Mouse (Mus musculus): ENCODE data around the gene Arl10. TPM values are rescaled to one million over a fixed set of nuclear protein-coding genes. Genes with fewer than 3 reads are reported as not detected.
"Not testable (repeated sequence)": the region's sequence is repeated elsewhere in the genome, so short reads cannot be mapped to it uniquely, and the experiment has no call there.

Arl10 gene
- polyA plus RNA-seq, 1 experiment from 2014 or later: 18.8 TPM

- H3K27ac ChIP-seq (replicated peaks; ENCODE audit: low read depth, low read length); H3K36me3 ChIP-seq (ENCODE audit: control insufficient read depth, insufficient read depth, low read length); H3K9ac ChIP-seq (ENCODE audit: low read depth, low read length); ATAC-seq (ENCODE audit: low read depth); H3K27me3 ChIP-seq (replicated peaks; ENCODE audit: control insufficient read depth, insufficient read depth, low read length); H3K9me3 ChIP-seq (ENCODE audit: control insufficient read depth, low read length); H3K4me3 ChIP-seq (ENCODE audit: low read depth, low read length); DNase-seq (ENCODE audit: low spot score); H3K4me2 ChIP-seq (ENCODE audit: low read depth, low read length); H3K4me1 ChIP-seq (ENCODE audit: control insufficient read depth, insufficient read depth, low read length): not testable (repeated sequence)
- 82% methylated on average over 8 of the region's 8 CpGs for WGBS
Measured at GRCm38 (mm10) chr13:54613141-54613540, 38.3 kb downstream of the Arl10 start.

- H3K4me3 ChIP-seq (ENCODE audit: low read depth, low read length): no peak overlapping the region
- WGBS: 75% methylated on average over 8 of the region's 8 CpGs
- no peak overlapping the region for H3K4me2 ChIP-seq (ENCODE audit: low read depth, low read length)
- H3K27me3 ChIP-seq (replicated peaks; ENCODE audit: control insufficient read depth, insufficient read depth, low read length): no peaks in the 10 kb centered on the region
- H3K9me3 ChIP-seq (ENCODE audit: control insufficient read depth, low read length): no peaks in the 10 kb centered on the region
- ATAC-seq (ENCODE audit: low read depth): no peak
- H3K4me1 ChIP-seq (ENCODE audit: control insufficient read depth, insufficient read depth, low read length): no peaks in the 10 kb centered on the region
- DNase-seq (ENCODE audit: low spot score): no peak
- no peaks in the 10 kb centered on the region for H3K36me3 ChIP-seq (ENCODE audit: control insufficient read depth, insufficient read depth, low read length)
- H3K9ac ChIP-seq (ENCODE audit: low read depth, low read length): no peak overlapping the region
- no peak overlapping the region for H3K27ac ChIP-seq (replicated peaks; ENCODE audit: low read depth, low read length)
Measured at GRCm38 (mm10) chr13:54616307-54616706, 41.5 kb downstream of the Arl10 start.

- ATAC-seq (ENCODE audit: low read depth): no peak
- H3K36me3 ChIP-seq (ENCODE audit: control insufficient read depth, insufficient read depth, low read length): no peaks in the 10 kb centered on the region
- no peak overlapping the region for H3K4me2 ChIP-seq (ENCODE audit: low read depth, low read length)
- H3K4me1 ChIP-seq (ENCODE audit: control insufficient read depth, insufficient read depth, low read length): no peaks in the 10 kb centered on the region
- no peak for DNase-seq (ENCODE audit: low spot score)
- H3K4me3 ChIP-seq (ENCODE audit: low read depth, low read length): no peak overlapping the region
- H3K27me3 ChIP-seq (replicated peaks; ENCODE audit: control insufficient read depth, insufficient read depth, low read length): no peaks in the 10 kb centered on the region
- no peak overlapping the region for H3K27ac ChIP-seq (replicated peaks; ENCODE audit: low read depth, low read length)
- 63% methylated on average over 6 of the region's 6 CpGs for WGBS
- H3K9me3 ChIP-seq (ENCODE audit: control insufficient read depth, low read length): no peaks in the 10 kb centered on the region
- H3K9ac ChIP-seq (ENCODE audit: low read depth, low read length): no peak overlapping the region
Measured at GRCm38 (mm10) chr13:54616998-54617397, 42.2 kb downstream of the Arl10 start.

- H3K4me3 ChIP-seq (ENCODE audit: low read depth, low read length): peak within 1 kb of the TSS; percentile 94
- peak; percentile 98 for DNase-seq (ENCODE audit: low spot score)
- no peaks in the 10 kb centered on the region for H3K36me3 ChIP-seq (ENCODE audit: control insufficient read depth, insufficient read depth, low read length)
- H3K9me3 ChIP-seq (ENCODE audit: control insufficient read depth, low read length): no peaks in the 10 kb centered on the region
- WGBS: 12% methylated on average over 42 of the region's 44 CpGs
- H3K27ac ChIP-seq (replicated peaks; ENCODE audit: low read depth, low read length): peak within 1 kb of the TSS; percentile 91
- H3K9ac ChIP-seq (ENCODE audit: low read depth, low read length): peak within 1 kb of the TSS; percentile 97
- peak within 1 kb of the TSS; percentile 86 for H3K4me2 ChIP-seq (ENCODE audit: low read depth, low read length)
- ATAC-seq (ENCODE audit: low read depth): peak; percentile 98
- H3K4me1 ChIP-seq (ENCODE audit: control insufficient read depth, insufficient read depth, low read length): peaks cover 8% of the 10 kb centered on the region
- H3K27me3 ChIP-seq (replicated peaks; ENCODE audit: control insufficient read depth, insufficient read depth, low read length): no peaks in the 10 kb centered on the region
Measured at GRCm38 (mm10) chr13:54621155-54621932, 46.5 kb downstream of the Arl10 start, which contains the start of gene Faf2. Gene Faf2 (plus strand): TSS chr13:54621784.

GRCm38 (mm10) chr13:54621960-54622521, 47.2 kb downstream of the Arl10 start:
- H3K9ac ChIP-seq (ENCODE audit: low read depth, low read length): peak overlapping the region; percentile 97
- no peaks in the 10 kb centered on the region for H3K27me3 ChIP-seq (replicated peaks; ENCODE audit: control insufficient read depth, insufficient read depth, low read length)
- no peaks in the 10 kb centered on the region for H3K36me3 ChIP-seq (ENCODE audit: control insufficient read depth, insufficient read depth, low read length)
- 2% methylated on average over 26 of the region's 27 CpGs for WGBS
- DNase-seq (ENCODE audit: low spot score) (peak; percentile 13), ATAC-seq (ENCODE audit: low read depth) (peak; percentile 51)
- peak overlapping the region; percentile 91 for H3K27ac ChIP-seq (replicated peaks; ENCODE audit: low read depth, low read length)
- peaks cover 8% of the 10 kb centered on the region for H3K4me1 ChIP-seq (ENCODE audit: control insufficient read depth, insufficient read depth, low read length)
- peak overlapping the region; percentile 86 for H3K4me2 ChIP-seq (ENCODE audit: low read depth, low read length)
- no peaks in the 10 kb centered on the region for H3K9me3 ChIP-seq (ENCODE audit: control insufficient read depth, low read length)
- H3K4me3 ChIP-seq (ENCODE audit: low read depth, low read length): peak overlapping the region; percentile 94

GRCm38 (mm10) chr13:54629128-54629527, 54.3 kb downstream of the Arl10 start:
- DNase-seq (ENCODE audit: low spot score) (peak; percentile 57), ATAC-seq (ENCODE audit: low read depth) (peak; percentile 68; the same call in 1 of the 2 replicates)
- Histone ChIP-seq H3K27me3 (replicated peaks; ENCODE audit: control insufficient read depth, insufficient read depth, low read length) (no peaks in the 10 kb centered on the region), H3K9ac (ENCODE audit: low read depth, low read length) (no peak overlapping the region), H3K4me1 (ENCODE audit: control insufficient read depth, insufficient read depth, low read length) (no peaks in the 10 kb centered on the region), H3K4me3 (ENCODE audit: low read depth, low read length) (no peak overlapping the region), H3K9me3 (ENCODE audit: control insufficient read depth, low read length) (no peaks in the 10 kb centered on the region), H3K36me3 (ENCODE audit: control insufficient read depth, insufficient read depth, low read length) (peaks cover 12% of the 10 kb centered on the region; the same call in 1 of the 2 replicates), H3K4me2 (ENCODE audit: low read depth, low read length) (no peak overlapping the region), H3K27ac (replicated peaks; ENCODE audit: low read depth, low read length) (no peak overlapping the region)
- WGBS: 79% methylated on average over 4 of the region's 4 CpGs

Small RNA genes within 50 kb of the gene (microRNA-seq; reads per million reads assigned to microRNA genes)
- not detected for gene Gm24195 (ENCODE audit: borderline number of aligned reads)

Other genes with a start within 250 kb of the Arl10 start
- gene Cplx2, start 203.7 kb upstream of the Arl10 start, polyA plus RNA-seq (2014; fragmentation: Nextera tagmentation; extraction: Ambion mirVana): 7.0 and 9.6 TPM in 2 replicates
- gene Thoc3, start 106.2 kb upstream of the Arl10 start, polyA plus RNA-seq (2014; fragmentation: Nextera tagmentation; extraction: Ambion mirVana): 105 and 126 TPM in 2 replicates
- 14.1 and 16.3 TPM in 2 replicates for gene Simc1, start 71.2 kb upstream of the Arl10 start, polyA plus RNA-seq (2014; fragmentation: Nextera tagmentation; extraction: Ambion mirVana)
- 124 and 134 TPM in 2 replicates for gene 4833439L19Rik, start 9.6 kb upstream of the Arl10 start, polyA plus RNA-seq (2014; fragmentation: Nextera tagmentation; extraction: Ambion mirVana)
- gene Nop16, start 15.1 kb downstream of the Arl10 start, polyA plus RNA-seq (2014; fragmentation: Nextera tagmentation; extraction: Ambion mirVana): 42.7 and 51.6 TPM in 2 replicates
- 163 and 165 TPM in 2 replicates for gene Higd2a, start 15.2 kb downstream of the Arl10 start, polyA plus RNA-seq (2014; fragmentation: Nextera tagmentation; extraction: Ambion mirVana)
- gene Cltb, start 36.3 kb downstream of the Arl10 start, polyA plus RNA-seq (2014; fragmentation: Nextera tagmentation; extraction: Ambion mirVana): 40.2 and 48.1 TPM in 2 replicates
- gene Faf2, start 46.8 kb downstream of the Arl10 start, polyA plus RNA-seq (2014; fragmentation: Nextera tagmentation; extraction: Ambion mirVana): 86.7 and 101 TPM in 2 replicates
- 50.1 and 56.9 TPM in 2 replicates for gene Rnf44, start 118.9 kb downstream of the Arl10 start, polyA plus RNA-seq (2014; fragmentation: Nextera tagmentation; extraction: Ambion mirVana)
- gene Cdhr2, start 126.4 kb downstream of the Arl10 start, polyA plus RNA-seq (2014; fragmentation: Nextera tagmentation; extraction: Ambion mirVana): 0.04 TPM in 1 of 2 replicates, not detected in the other
- gene Gprin1, start 174.9 kb downstream of the Arl10 start, polyA plus RNA-seq (2014; fragmentation: Nextera tagmentation; extraction: Ambion mirVana): 1.4 TPM in 2 replicates
- 0.90 and 1.3 TPM in 2 replicates for gene Sncb, start 191.6 kb downstream of the Arl10 start, polyA plus RNA-seq (2014; fragmentation: Nextera tagmentation; extraction: Ambion mirVana)
- gene Eif4e1b, start 209.0 kb downstream of the Arl10 start, polyA plus RNA-seq (2014; fragmentation: Nextera tagmentation; extraction: Ambion mirVana): not detected in 2 replicates
- 8.9 and 13.0 TPM in 2 replicates for gene Tspan17, start 214.4 kb downstream of the Arl10 start, polyA plus RNA-seq (2014; fragmentation: Nextera tagmentation; extraction: Ambion mirVana)